Mouse (Mus musculus) embryonic facial prominence, embryonic 13.5 days (tissue): ENCODE measurements at regions not wholly inside any gene's neighbourhood (a gene's known extent, or its start where the extent isn't known, plus 50 kb on each side); places are given as distances from the start of the nearest gene placed in this dataset.

Experiments used
- ATAC-seq: fragments of 200-750 bp; cut with Nextera tagmentation; 2 replicates; pipeline ENCODE4 v1.8.0; 2017; ENCODE audit warnings: low read depth; ENCODE audit not compliant: insufficient number of reproducible peaks, insufficient read depth, low FRiP score, low TSS enrichment
- H3K27ac ChIP-seq: fragments of 300-500 bp; sonication (generic); 2 replicates; pipeline ENCODE4 v1.5.1; 2015; ENCODE audit warnings: moderate library complexity, mild to moderate bottlenecking, inconsistent platforms
- H3K27me3 ChIP-seq: fragments of 300-500 bp; sonication (generic); 2 replicates; pipeline ENCODE4 v1.6.1; 2015; ENCODE audit warnings: mild to moderate bottlenecking, inconsistent platforms
- H3K36me3 ChIP-seq: fragments of 300-500 bp; sonication (generic); 2 replicates; pipeline ENCODE4 v1.6.1; 2015; ENCODE audit warnings: mild to moderate bottlenecking, inconsistent platforms
- H3K4me1 ChIP-seq: fragments of 300-500 bp; sonication (generic); 2 replicates; pipeline ENCODE4 v1.6.1; 2015; ENCODE audit warnings: inconsistent platforms
- H3K4me2 ChIP-seq: fragments of 300-500 bp; sonication (generic); 2 replicates; pipeline ENCODE4 v1.6.1; 2015; ENCODE audit warnings: moderate library complexity, mild to moderate bottlenecking, inconsistent platforms
- H3K4me3 ChIP-seq: fragments of 300-500 bp; sonication (generic); 2 replicates; pipeline ENCODE4 v1.5.1; 2015; ENCODE audit warnings: mild to moderate bottlenecking, inconsistent platforms
- H3K9ac ChIP-seq: fragments of 300-500 bp; sonication (generic); 2 replicates; pipeline ENCODE4 v1.6.1; 2015; ENCODE audit warnings: mild to moderate bottlenecking, inconsistent platforms
- H3K9me3 ChIP-seq: fragments of 300-500 bp; sonication (generic); 2 replicates; pipeline ENCODE4 v1.6.1; 2016; ENCODE audit warnings: inconsistent platforms
- WGBS: fragments of 180-500 bp; shearing (Covaris S2); methylation state at CpG from one replicate; pipeline ENCODE4 v1.1.7; 2015; ENCODE audit warnings: mixed read lengths; 5-methylcytosine and 5-hydroxymethylcytosine counted together

DNA sequence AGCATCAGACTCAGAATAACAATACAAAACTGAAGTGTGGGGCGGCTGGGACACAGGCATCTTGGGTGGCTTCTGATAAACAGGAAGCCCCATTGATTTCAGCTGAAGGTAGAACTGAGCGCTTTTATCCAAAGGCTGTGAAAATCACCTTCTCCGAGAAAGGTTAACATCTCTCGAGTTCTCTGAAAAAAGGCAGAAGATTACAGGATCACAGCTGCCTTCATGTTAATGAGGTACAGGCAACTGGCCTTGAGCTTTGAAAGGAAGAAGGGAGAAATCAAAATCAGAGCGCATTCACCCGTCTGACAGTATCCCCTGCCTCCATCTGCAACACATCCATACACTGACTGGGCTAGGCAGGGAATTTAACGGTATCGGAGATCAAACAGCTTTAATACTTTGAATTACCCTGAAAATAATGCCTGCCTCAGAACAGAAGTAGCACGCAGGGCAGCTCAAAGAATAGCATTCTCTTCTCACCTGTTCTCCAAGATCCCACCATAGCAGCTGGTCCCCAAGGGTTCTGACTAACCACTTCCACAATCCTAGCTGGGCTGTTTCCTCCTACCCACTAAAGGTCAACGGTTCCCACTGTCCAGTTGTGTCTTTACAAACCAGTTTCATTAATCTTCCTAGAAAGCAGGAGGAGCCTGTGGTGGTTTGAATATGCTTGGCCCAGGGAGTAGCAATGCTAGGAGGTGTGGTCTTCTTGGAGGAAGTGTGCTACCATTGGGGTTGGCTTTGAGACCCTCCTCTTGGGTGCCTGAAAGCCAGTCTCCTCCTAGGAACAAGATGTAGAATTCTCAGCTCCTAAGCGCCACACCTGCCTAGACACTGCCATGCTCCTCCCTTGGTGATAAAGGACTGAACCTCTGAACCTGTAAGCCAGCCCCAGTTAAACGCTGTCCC lies 141.6 kb downstream of the Sox4 start:
- Histone ChIP-seq H3K36me3 (no peaks in the 10 kb centered on the region), H3K4me2 (peak overlapping the region; percentile 9; the same call in 1 of the 2 replicates), H3K27ac (no peak overlapping the region), H3K27me3 (no peaks in the 10 kb centered on the region), H3K4me1 (peaks cover 55% of the 10 kb centered on the region), H3K9ac (no peak overlapping the region), H3K9me3 (no peaks in the 10 kb centered on the region), H3K4me3 (no peak overlapping the region)
- WGBS = 20% methylated on average over 12 of the region's 12 CpGs
- no peak for ATAC-seq

DNA sequence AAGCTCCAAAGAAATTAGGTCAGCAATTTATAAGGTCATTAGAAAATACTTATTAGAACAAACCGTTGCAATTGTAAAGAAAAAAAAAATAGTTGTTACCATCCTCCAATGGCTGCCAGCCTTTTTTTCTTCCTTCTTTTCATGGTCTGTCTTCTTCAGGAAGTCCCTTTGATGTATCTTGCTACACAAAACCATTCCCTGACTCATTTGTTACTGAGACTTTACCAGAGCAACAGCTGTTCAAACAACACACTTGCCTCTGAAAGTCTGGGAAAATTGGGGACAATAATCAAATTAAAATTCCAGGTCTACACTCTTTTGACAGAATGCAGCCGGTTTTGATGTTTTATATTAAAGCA lies 142.5 kb downstream of the Sox4 start:
- H3K4me3 ChIP-seq = no peak overlapping the region
- no peaks in the 10 kb centered on the region for H3K9me3 ChIP-seq
- 9% methylated on average over 2 of the region's 2 CpGs for WGBS
- H3K9ac ChIP-seq = no peak overlapping the region
- no peak overlapping the region for H3K4me2 ChIP-seq
- H3K36me3 ChIP-seq = no peaks in the 10 kb centered on the region
- ATAC-seq = no peak
- no peaks in the 10 kb centered on the region for H3K27me3 ChIP-seq
- H3K4me1 ChIP-seq = peaks cover 56% of the 10 kb centered on the region
- H3K27ac ChIP-seq = no peak overlapping the region

DNA sequence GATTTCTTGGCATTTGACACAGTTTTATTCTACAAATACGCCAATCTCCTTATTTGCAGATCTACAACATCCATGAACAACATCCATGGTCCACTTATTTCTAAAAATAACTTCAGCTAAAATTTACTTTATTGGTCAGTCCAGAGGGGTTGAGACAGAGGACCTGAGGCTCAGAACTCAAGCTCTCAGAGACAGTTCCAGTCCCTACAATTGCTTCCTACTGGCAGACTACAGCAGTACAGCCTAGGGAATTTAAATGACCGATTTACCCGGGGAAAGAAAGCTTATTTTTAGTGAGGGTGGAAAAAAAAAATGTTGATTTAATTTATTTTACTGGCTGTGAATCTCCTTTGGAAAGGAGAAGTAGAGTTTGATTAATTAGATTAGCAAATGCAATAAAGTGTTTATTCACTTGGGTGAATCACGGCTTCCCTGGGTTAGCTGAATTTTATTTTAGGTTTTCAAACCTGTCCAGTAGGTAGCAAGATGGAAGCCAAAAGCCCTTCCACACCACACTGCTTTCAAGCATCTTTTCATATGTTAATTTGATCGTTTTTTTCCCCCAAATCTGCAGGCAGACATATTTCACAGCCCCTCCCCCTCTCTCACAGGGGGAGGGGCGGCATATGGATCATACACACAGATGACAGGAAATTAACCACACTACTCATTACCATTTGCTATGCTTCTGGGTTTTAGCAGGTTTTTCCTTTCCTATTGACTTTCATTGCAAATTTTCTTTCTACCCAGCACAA lies 143.0 kb downstream of the Sox4 start:
- Histone ChIP-seq H3K9me3 (no peaks in the 10 kb centered on the region), H3K4me1 (peaks cover 56% of the 10 kb centered on the region), H3K4me3 (no peak overlapping the region), H3K9ac (no peak overlapping the region), H3K36me3 (no peaks in the 10 kb centered on the region), H3K27me3 (no peaks in the 10 kb centered on the region), H3K27ac (no peak overlapping the region), H3K4me2 (no peak overlapping the region)
- ATAC-seq = no peak
- 32% methylated on average over 6 of the region's 6 CpGs for WGBS

- Histone ChIP-seq H3K4me1 (peaks cover 24% of the 10 kb centered on the region), H3K36me3 (no peaks in the 10 kb centered on the region), H3K27ac (no peak overlapping the region), H3K4me2 (no peak overlapping the region), H3K4me3 (no peak overlapping the region), H3K27me3 (no peaks in the 10 kb centered on the region), H3K9me3 (no peaks in the 10 kb centered on the region), H3K9ac (no peak overlapping the region)
- 58% methylated on average over 4 of the region's 4 CpGs for WGBS
- no peak for ATAC-seq
These were observed 148.2 kb downstream of the Sox4 start for GRCm38 (mm10) chr13:28805302-28805701.

GRCm38 (mm10) chr13:28801210-28801954 lies 152.1 kb downstream of the Sox4 start:
- ATAC-seq = no peak
- H3K27me3 ChIP-seq = no peaks in the 10 kb centered on the region
- no peaks in the 10 kb centered on the region for H3K36me3 ChIP-seq
- H3K4me3 ChIP-seq = no peak overlapping the region
- no peaks in the 10 kb centered on the region for H3K9me3 ChIP-seq
- H3K9ac ChIP-seq = no peak overlapping the region
- no peak overlapping the region for H3K4me2 ChIP-seq
- H3K4me1 ChIP-seq = peaks cover 22% of the 10 kb centered on the region
- 48% methylated on average over 8 of the region's 8 CpGs for WGBS
- no peak overlapping the region for H3K27ac ChIP-seq

DNA sequence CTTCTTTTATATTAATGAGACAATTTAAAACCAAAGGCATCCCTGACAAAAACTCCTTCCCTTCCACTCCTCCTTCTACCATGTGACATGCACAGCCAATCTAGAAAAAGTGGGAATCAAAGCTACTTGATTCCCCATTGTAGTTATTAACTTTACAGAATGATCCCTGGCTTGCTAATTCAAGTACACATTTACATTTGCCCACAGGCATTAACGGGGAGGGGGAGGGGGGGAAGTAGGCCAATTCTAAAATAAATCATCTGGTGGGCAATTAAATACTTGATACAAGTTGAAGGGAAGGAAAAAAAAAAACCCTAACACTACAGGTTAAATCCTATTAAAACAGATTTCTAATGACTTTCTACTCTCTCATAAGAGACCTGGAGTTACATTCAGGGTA lies 152.8 kb downstream of the Sox4 start:
- H3K27ac ChIP-seq = no peak overlapping the region
- no peaks in the 10 kb centered on the region for H3K36me3 ChIP-seq
- no peaks in the 10 kb centered on the region for H3K9me3 ChIP-seq
- 65% methylated on average over 1 of the region's 1 CpGs for WGBS
- H3K27me3 ChIP-seq = no peaks in the 10 kb centered on the region
- H3K4me3 ChIP-seq = no peak overlapping the region
- no peak overlapping the region for H3K9ac ChIP-seq
- H3K4me2 ChIP-seq = no peak overlapping the region
- no peak for ATAC-seq
- peaks cover 23% of the 10 kb centered on the region for H3K4me1 ChIP-seq

DNA sequence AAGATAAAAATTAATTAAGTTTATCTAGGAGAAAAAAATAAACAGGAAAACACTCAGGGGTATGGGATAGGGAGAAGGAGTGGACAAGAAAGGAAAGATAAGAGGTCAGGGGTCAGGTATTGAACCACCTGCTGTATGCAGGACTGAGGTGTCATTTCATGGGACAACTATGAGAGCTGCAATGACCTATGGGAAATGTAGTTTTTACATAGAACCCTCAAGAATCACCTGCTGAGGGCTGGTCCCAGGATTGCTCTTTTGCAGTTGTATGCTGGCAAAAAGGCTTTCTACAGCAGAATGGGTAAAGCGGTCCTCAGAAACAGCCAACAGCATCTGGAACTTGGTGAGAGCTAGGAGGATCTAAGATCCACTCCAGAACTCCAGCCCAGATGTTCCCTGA lies 154.0 kb downstream of the Sox4 start:
- 54% methylated on average over 1 of the region's 1 CpGs for WGBS
- Histone ChIP-seq H3K4me2 (no peak overlapping the region), H3K9me3 (no peaks in the 10 kb centered on the region), H3K4me1 (peaks cover 28% of the 10 kb centered on the region), H3K9ac (no peak overlapping the region), H3K4me3 (no peak overlapping the region), H3K36me3 (no peaks in the 10 kb centered on the region), H3K27ac (no peak overlapping the region), H3K27me3 (no peaks in the 10 kb centered on the region)
- ATAC-seq = no peak

GRCm38 (mm10) chr13:28797617-28798475 lies 155.7 kb downstream of the Sox4 start:
- no peak for ATAC-seq
- Histone ChIP-seq H3K36me3 (no peaks in the 10 kb centered on the region), H3K4me3 (no peak overlapping the region), H3K27ac (no peak overlapping the region), H3K4me2 (no peak overlapping the region), H3K27me3 (no peaks in the 10 kb centered on the region), H3K9me3 (no peaks in the 10 kb centered on the region), H3K4me1 (peaks cover 42% of the 10 kb centered on the region), H3K9ac (no peak overlapping the region)
- 70% methylated on average over 8 of the region's 8 CpGs for WGBS

GRCm38 (mm10) chr13:28795274-28795673 lies 158.2 kb downstream of the Sox4 start:
- Histone ChIP-seq H3K9ac (no peak overlapping the region), H3K4me2 (no peak overlapping the region), H3K27me3 (no peaks in the 10 kb centered on the region), H3K4me3 (no peak overlapping the region), H3K36me3 (no peaks in the 10 kb centered on the region), H3K9me3 (no peaks in the 10 kb centered on the region), H3K27ac (no peak overlapping the region), H3K4me1 (peaks cover 49% of the 10 kb centered on the region)
- 42% methylated on average over 7 of the region's 7 CpGs for WGBS
- ATAC-seq = no peak

- WGBS = 72% methylated on average over 3 of the region's 3 CpGs
- no peak overlapping the region for H3K4me3 ChIP-seq
- ATAC-seq = no peak
- H3K9ac ChIP-seq = no peak overlapping the region
- H3K27ac ChIP-seq = no peak overlapping the region
- no peaks in the 10 kb centered on the region for H3K9me3 ChIP-seq
- H3K4me1 ChIP-seq = peaks cover 50% of the 10 kb centered on the region
- H3K4me2 ChIP-seq = no peak overlapping the region
- H3K36me3 ChIP-seq = no peaks in the 10 kb centered on the region
- no peaks in the 10 kb centered on the region for H3K27me3 ChIP-seq
These were observed 159.0 kb downstream of the Sox4 start for GRCm38 (mm10) chr13:28794547-28794946.
